Mouse (Mus musculus) stomach, postnatal 0 days (tissue): ENCODE data around the gene Abcb6.

ENCODE experiments used
- CTCF ChIP-seq: IDR thresholded peaks from 2 replicates; pipeline ENCODE4 v1.5.1; 2016; ENCODE audit warnings: antibody characterized with exemption, low read depth, mild to moderate bottlenecking, moderate library complexity
- EP300 ChIP-seq: optimal IDR thresholded peaks from 2 replicates; pipeline ENCODE3; 2016; ENCODE audit warnings: antibody characterized with exemption

- no peak for TF ChIP-seq EP300
- TF ChIP-seq CTCF = no peak
These were observed 43.3 kb upstream of the Abcb6 start for GRCm38 (mm10) chr1:75223532-75223931.
